Mouse (Mus musculus) hindbrain, embryonic 15.5 days (tissue): ENCODE measurements around the gene Sbf1. TPM values are rescaled to one million over a fixed set of nuclear protein-coding genes. Genes with fewer than 3 reads are reported as not detected.

Source experiments
- ATAC-seq: fragments of 200-750 bp; cut with Nextera tagmentation; 2 replicates; pipeline ENCODE4 v1.8.0; 2017; ENCODE audit warnings: low read depth, moderate number of reproducible peaks, moderate TSS enrichment; ENCODE audit not compliant: low FRiP score
- H3K27ac ChIP-seq: fragments of 300-500 bp; sonication (generic); replicated peaks from 2 replicates; pipeline ENCODE4 v1.5.1; 2015; ENCODE audit warnings: mild to moderate bottlenecking, inconsistent platforms
- H3K27me3 ChIP-seq: fragments of 300-500 bp; sonication (generic); 2 replicates; pipeline ENCODE4 v1.6.1; 2015; ENCODE audit warnings: control low read depth, inconsistent platforms
- H3K36me3 ChIP-seq: fragments of 300-500 bp; sonication (generic); 2 replicates; pipeline ENCODE4 v1.6.1; 2015; ENCODE audit warnings: control low read depth, inconsistent platforms
- H3K4me1 ChIP-seq: fragments of 300-500 bp; sonication (generic); replicated peaks from 2 replicates; pipeline ENCODE4 v1.6.1; 2015; ENCODE audit warnings: control low read depth, inconsistent platforms
- H3K4me2 ChIP-seq: fragments of 300-500 bp; sonication (generic); 2 replicates; pipeline ENCODE4 v1.6.1; 2015; ENCODE audit warnings: moderate library complexity, mild to moderate bottlenecking, inconsistent platforms
- H3K4me3 ChIP-seq: fragments of 300-500 bp; sonication (generic); 2 replicates; pipeline ENCODE4 v1.5.1; 2015; ENCODE audit warnings: mild to moderate bottlenecking, inconsistent platforms
- H3K9ac ChIP-seq: fragments of 300-500 bp; sonication (generic); 2 replicates; pipeline ENCODE4 v1.6.1; 2015; ENCODE audit warnings: inconsistent platforms
- H3K9me3 ChIP-seq: fragments of 300-500 bp; sonication (generic); 2 replicates; pipeline ENCODE4 v1.6.1; 2016; ENCODE audit warnings: control low read depth, inconsistent platforms
- WGBS: fragments of 180-500 bp; shearing (Covaris S2); methylation state at CpG from one replicate; pipeline ENCODE4 v1.1.7; 2015; 5-methylcytosine and 5-hydroxymethylcytosine counted together
- microRNA-seq: library from miRNA; unstranded; fragments of <30 nt; microRNA quantifications from one replicate; pipeline ENCODE4, GENCODE M21; 2016
- polyA plus RNA-seq: library from polyadenylated mRNA; unstranded; fragments of >200 nt; fragmentation: Nextera tagmentation; extraction: Ambion mirVana; gene quantifications from 2 replicates; pipeline ENCODE4 v1.2.1, GENCODE M21; 2015

The Sbf1 gene
- polyA plus RNA-seq, 1 experiment from 2014 or later: 102 TPM

DNA sequence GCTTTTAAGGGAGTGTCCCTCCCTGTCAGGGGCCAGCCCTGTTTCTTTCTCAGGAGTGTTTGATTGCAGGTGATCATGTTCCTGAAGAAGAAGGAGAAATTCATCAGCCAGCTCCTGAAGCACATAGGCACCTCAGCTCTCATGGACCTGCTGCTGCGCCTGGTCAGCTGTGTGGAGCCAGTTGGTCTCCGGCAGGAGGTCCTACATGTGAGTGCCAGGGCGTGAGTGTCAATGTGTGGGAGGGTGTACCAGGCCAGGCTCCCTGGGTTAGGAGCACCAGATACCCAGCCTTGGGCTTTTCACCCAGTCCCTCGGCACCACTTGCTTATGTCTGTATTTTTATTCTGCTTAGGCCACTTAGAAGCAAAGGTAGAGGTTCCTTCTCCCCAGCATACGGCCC is 56.1 kb downstream of the Sbf1 start:
- Histone ChIP-seq H3K9ac (no peak overlapping the region), H3K4me1 (peaks cover 5% of the 10 kb centered on the region; the same call in 1 of the 2 replicates), H3K4me2 (no peak overlapping the region), H3K36me3 (peaks cover 55% of the 10 kb centered on the region), H3K27me3 (no peaks in the 10 kb centered on the region), H3K27ac (no peak overlapping the region), H3K9me3 (no peaks in the 10 kb centered on the region), H3K4me3 (no peak overlapping the region)
- no peak for ATAC-seq
- 86% methylated on average over 5 of the region's 5 CpGs for WGBS

DNA sequence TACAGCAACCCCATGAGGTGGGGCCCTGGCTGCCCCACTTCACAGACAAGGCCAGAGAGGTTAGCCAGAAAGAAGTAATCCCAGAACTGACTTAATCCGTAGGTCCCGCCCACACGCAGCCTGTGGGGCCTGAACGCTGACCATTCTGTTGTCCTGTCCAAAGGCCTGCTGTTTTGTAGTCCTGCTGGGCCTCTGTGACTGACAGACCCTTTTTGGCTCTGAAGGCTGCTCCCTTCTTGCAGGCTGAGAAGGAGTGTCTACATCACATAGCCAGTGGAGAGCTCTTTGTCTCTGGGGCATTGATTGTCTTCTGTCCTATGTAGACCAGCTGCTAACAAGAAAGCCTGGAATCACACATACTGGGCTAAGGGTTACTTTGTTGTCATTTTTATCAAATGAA is 59.8 kb downstream of the Sbf1 start:
- Histone ChIP-seq H3K27ac (no peak overlapping the region), H3K4me1 (peaks cover 5% of the 10 kb centered on the region; the same call in 1 of the 2 replicates), H3K9ac (no peak overlapping the region), H3K4me2 (no peak overlapping the region), H3K9me3 (no peaks in the 10 kb centered on the region), H3K27me3 (no peaks in the 10 kb centered on the region), H3K36me3 (peaks cover 37% of the 10 kb centered on the region), H3K4me3 (no peak overlapping the region)
- ATAC-seq: no peak
- 37% methylated on average over 4 of the region's 4 CpGs for WGBS

DNA sequence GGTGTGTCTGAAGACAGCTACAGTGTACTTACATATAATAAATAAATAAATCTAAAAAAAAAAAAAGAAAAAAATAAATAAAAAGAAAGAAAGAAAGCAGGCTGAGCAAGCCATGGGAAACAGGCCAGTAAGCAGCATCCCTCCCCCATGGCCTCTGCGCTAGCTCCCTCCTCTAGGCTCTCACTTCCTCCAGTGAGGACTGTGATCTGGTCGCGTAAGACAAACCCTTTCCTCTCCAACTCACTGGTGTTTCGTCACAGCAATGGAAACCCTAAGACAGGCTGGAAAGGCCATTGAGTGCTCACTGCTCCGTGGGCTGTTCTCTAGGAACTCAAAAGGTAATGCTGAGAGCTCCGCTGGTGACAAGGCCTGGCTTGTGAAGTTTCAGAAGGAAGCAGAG is 66.0 kb downstream of the Sbf1 start:
- no peaks in the 10 kb centered on the region for H3K9me3 ChIP-seq
- H3K27me3 ChIP-seq: no peaks in the 10 kb centered on the region
- H3K4me2 ChIP-seq: no peak overlapping the region
- H3K4me1 ChIP-seq: no peaks in the 10 kb centered on the region
- WGBS: 90% methylated on average over 6 of the region's 6 CpGs
- ATAC-seq: no peak
- no peak overlapping the region for H3K27ac ChIP-seq
- H3K36me3 ChIP-seq: peaks cover 18% of the 10 kb centered on the region
- H3K4me3 ChIP-seq: no peak overlapping the region
- H3K9ac ChIP-seq: no peak overlapping the region

DNA sequence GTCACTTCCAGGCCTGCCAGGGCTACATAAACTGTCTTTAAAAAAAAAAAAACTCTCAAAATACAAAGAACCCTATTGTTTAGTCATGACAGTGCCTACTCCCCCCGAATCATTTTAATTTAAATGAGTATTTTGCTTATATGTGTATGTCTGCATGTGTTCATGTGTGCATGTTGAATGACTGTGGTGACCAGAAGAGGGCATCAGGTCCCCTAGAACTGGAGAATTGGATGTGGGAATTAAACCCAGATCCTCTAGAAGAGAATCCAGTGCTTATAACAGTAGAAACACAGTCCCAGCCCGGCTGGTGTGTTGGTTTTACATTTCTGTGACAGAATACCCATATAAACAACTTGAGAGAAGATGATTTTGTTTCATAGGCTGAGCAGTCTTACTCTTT is 74.1 kb downstream of the Sbf1 start:
- H3K9me3 ChIP-seq: no peaks in the 10 kb centered on the region
- H3K9ac ChIP-seq: no peak overlapping the region
- H3K4me1 ChIP-seq: no peaks in the 10 kb centered on the region
- no peak overlapping the region for H3K27ac ChIP-seq
- H3K27me3 ChIP-seq: no peaks in the 10 kb centered on the region
- 75% methylated on average over 2 of the region's 2 CpGs for WGBS
- H3K4me3 ChIP-seq: no peak overlapping the region
- H3K36me3 ChIP-seq: peaks cover 32% of the 10 kb centered on the region
- H3K4me2 ChIP-seq: no peak overlapping the region
- ATAC-seq: no peak

DNA sequence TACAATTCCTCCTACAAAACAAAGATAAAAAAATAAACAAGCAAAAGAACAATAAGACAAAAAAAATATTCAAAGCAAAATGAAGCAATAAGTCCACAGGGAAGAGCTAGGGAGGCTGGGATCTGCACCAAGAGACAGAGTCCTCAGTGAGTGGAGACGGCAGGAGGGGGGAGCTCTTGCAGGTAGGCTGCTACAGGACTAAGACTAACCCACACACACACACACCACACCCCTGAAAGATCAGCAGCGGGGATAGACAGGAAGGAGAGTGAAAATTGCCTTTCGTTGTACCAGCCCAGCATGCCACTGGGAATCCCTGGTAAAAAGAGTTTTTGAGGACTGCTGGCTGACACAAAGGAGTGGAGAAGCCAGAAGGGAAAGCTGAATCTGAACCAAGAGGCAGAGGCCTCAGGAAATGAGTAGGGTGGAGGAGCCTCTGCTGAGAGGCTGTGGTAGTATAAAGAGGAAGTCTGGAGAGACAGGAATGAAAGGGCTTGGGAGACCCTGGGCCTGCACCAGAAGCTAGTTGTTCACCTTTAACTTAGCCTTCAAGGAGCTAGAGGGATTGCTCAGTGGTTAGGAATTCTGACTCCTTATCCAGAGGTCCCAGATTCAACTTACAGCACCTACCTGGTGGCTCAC is 75.2 kb downstream of the Sbf1 start:
- H3K27ac ChIP-seq: 0 out of 2 replicates have a peak overlapping the region, but pooled peaks have one; percentile 11
- H3K4me3 ChIP-seq: no peak overlapping the region
- ATAC-seq: no peak
- no peaks in the 10 kb centered on the region for H3K4me1 ChIP-seq
- H3K9ac ChIP-seq: no peak overlapping the region
- H3K9me3 ChIP-seq: no peaks in the 10 kb centered on the region
- H3K4me2 ChIP-seq: no peak overlapping the region
- H3K27me3 ChIP-seq: no peaks in the 10 kb centered on the region
- WGBS: 71% methylated on average over 3 of the region's 3 CpGs
- H3K36me3 ChIP-seq: peaks cover 32% of the 10 kb centered on the region

Small RNA genes within 50 kb of the gene (microRNA-seq; reads per million reads assigned to microRNA genes)
- gene Mir6959: not detected

Other genes starting within 250 kb of the Sbf1 start
- 37.9 and 41.7 TPM in 2 replicates for gene Trabd, start 240.2 kb downstream of the Sbf1 start, polyA plus RNA-seq
- 20.1 and 21.3 TPM in 2 replicates for gene Selenoo, start 226.2 kb downstream of the Sbf1 start, polyA plus RNA-seq
- 16.6 and 16.9 TPM in 2 replicates for gene Tubgcp6, start 192.2 kb downstream of the Sbf1 start, polyA plus RNA-seq
- 25.3 and 27.6 TPM in 2 replicates for gene Hdac10, start 186.6 kb downstream of the Sbf1 start, polyA plus RNA-seq
- gene Mapk12, start 174.6 kb downstream of the Sbf1 start, polyA plus RNA-seq: 4.2 and 4.6 TPM in 2 replicates
- 27.3 and 28.3 TPM in 2 replicates for gene Mapk11, start 165.7 kb downstream of the Sbf1 start, polyA plus RNA-seq
- 90.7 and 105 TPM in 2 replicates for gene Plxnb2, start 134.5 kb downstream of the Sbf1 start, polyA plus RNA-seq
- gene Dennd6b, start 118.8 kb downstream of the Sbf1 start, polyA plus RNA-seq: 80.4 and 93.7 TPM in 2 replicates
- 71.3 and 73.4 TPM in 2 replicates for gene Ppp6r2, start 103.8 kb downstream of the Sbf1 start, polyA plus RNA-seq
- gene Adm2, start 7.4 kb upstream of the Sbf1 start, polyA plus RNA-seq: not detected in 2 replicates
- not detected in 2 replicates for gene Miox, start 19.1 kb upstream of the Sbf1 start, polyA plus RNA-seq
- 33.2 and 38.6 TPM in 2 replicates for gene Lmf2, start 40.3 kb upstream of the Sbf1 start, polyA plus RNA-seq
- gene Ncaph2, start 40.4 kb upstream of the Sbf1 start, polyA plus RNA-seq: 113 and 120 TPM in 2 replicates
- 17.1 and 17.8 TPM in 2 replicates for gene Sco2, start 58.5 kb upstream of the Sbf1 start, polyA plus RNA-seq
- 1.8 and 2.6 TPM in 2 replicates for gene Tymp, start 61.7 kb upstream of the Sbf1 start, polyA plus RNA-seq
- gene Odf3b, start 64.0 kb upstream of the Sbf1 start, polyA plus RNA-seq: 2.7 and 4.5 TPM in 2 replicates
- gene Klhdc7b, start 69.6 kb upstream of the Sbf1 start, polyA plus RNA-seq: 0.07 TPM in 1 of 2 replicates, not detected in the other
- gene Syce3, start 95.2 kb upstream of the Sbf1 start, polyA plus RNA-seq: not detected in 2 replicates
- gene Cpt1b, start 110.6 kb upstream of the Sbf1 start, polyA plus RNA-seq: 0.97 and 1.2 TPM in 2 replicates
- gene C730034F03Rik, start 114.3 kb upstream of the Sbf1 start, polyA plus RNA-seq: 6.2 and 7.2 TPM in 2 replicates
- not detected in 2 replicates for gene Gm44502, start 114.4 kb upstream of the Sbf1 start, polyA plus RNA-seq
- gene Chkb, start 114.6 kb upstream of the Sbf1 start, polyA plus RNA-seq: 89.8 and 91.9 TPM in 2 replicates
- 78.0 and 87.6 TPM in 2 replicates for gene Mapk8ip2, start 138.6 kb upstream of the Sbf1 start, polyA plus RNA-seq
- gene Arsa, start 162.1 kb upstream of the Sbf1 start, polyA plus RNA-seq: 33.4 and 35.4 TPM in 2 replicates
- 9.6 and 11.2 TPM in 2 replicates for gene Shank3, start 184.3 kb upstream of the Sbf1 start, polyA plus RNA-seq